Mouse (Mus musculus): ENCODE measurements around the gene Slco1a4.
A peak's percentile ranks its signal among the peaks of the same experiment; 100 is the strongest.
"Not testable (repeated sequence)": the region's sequence is repeated elsewhere in the genome, so short reads cannot be mapped to it uniquely, and the experiment has no call there.

The Slco1a4 gene

GRCm38 (mm10) chr6:141856085-141856484 is at the start of gene Slco1a4:
TSS of gene Slco1a4 (minus strand) at chr6:141856199.
- no peak for DNase-seq (ENCODE audit: low spot score in 2 of 2)

GRCm38 (mm10) chr6:141898197-141898596 is 42.2 kb upstream of the Slco1a4 start:
- no peak for DNase-seq (ENCODE audit: low spot score in 2 of 2)

- no peak for DNase-seq (ENCODE audit: low spot score in 2 of 2)
Measured at GRCm38 (mm10) chr6:141889723-141890122, 33.7 kb upstream of the Slco1a4 start.

GRCm38 (mm10) chr6:141888248-141888647 is 32.2 kb upstream of the Slco1a4 start:
- DNase-seq (ENCODE audit: low spot score in 2 of 2), result no peak

- no peak for DNase-seq (ENCODE audit: low spot score in 2 of 2)
Measured at GRCm38 (mm10) chr6:141882581-141882980, 26.6 kb upstream of the Slco1a4 start.

- not testable (repeated sequence) for DNase-seq (ENCODE audit: low spot score in 2 of 2)
Measured at GRCm38 (mm10) chr6:141875742-141876141, 19.7 kb upstream of the Slco1a4 start.

- DNase-seq (ENCODE audit: low spot score in 2 of 2), result no peak
Measured at GRCm38 (mm10) chr6:141871711-141872110, 15.7 kb upstream of the Slco1a4 start.

GRCm38 (mm10) chr6:141868735-141869134 is 12.7 kb upstream of the Slco1a4 start:
- DNase-seq (ENCODE audit: low spot score in 2 of 2), result no peak

GRCm38 (mm10) chr6:141866026-141866425 is 10.0 kb upstream of the Slco1a4 start:
- no peak for DNase-seq (ENCODE audit: low spot score in 2 of 2)

- DNase-seq (ENCODE audit: low spot score in 2 of 2), result no peak
Measured at GRCm38 (mm10) chr6:141857735-141858531, 1.9 kb upstream of the Slco1a4 start.

- DNase-seq (ENCODE audit: low spot score in 2 of 2), result no peak
Measured at GRCm38 (mm10) chr6:141853616-141854015, 2.4 kb downstream of the Slco1a4 start.

GRCm38 (mm10) chr6:141849051-141849450 is 6.9 kb downstream of the Slco1a4 start:
- no peak for DNase-seq (ENCODE audit: low spot score in 2 of 2)

GRCm38 (mm10) chr6:141797837-141798236 is 58.2 kb downstream of the Slco1a4 start:
- peak in 1 of 2 experiments; percentile 7 for DNase-seq (ENCODE audit: low spot score in 2 of 2)

GRCm38 (mm10) chr6:141774476-141774875 is 81.5 kb downstream of the Slco1a4 start:
- no peak for DNase-seq (ENCODE audit: low spot score in 2 of 2)

GRCm38 (mm10) chr6:141773710-141774109 is 82.3 kb downstream of the Slco1a4 start, which contains the start of gene Gm5724:
TSS of gene Gm5724 (minus strand) at chr6:141773810.
- DNase-seq (ENCODE audit: low spot score in 2 of 2), result no peak

Measured in heart, adult 9 months (tissue).